Mouse (Mus musculus) liver, embryonic 14.5 days (tissue): ENCODE measurements at regions not wholly inside any gene's neighbourhood (a gene's known extent, or its start where the extent isn't known, plus 50 kb on each side); places are given as distances from the start of the nearest gene placed in this dataset.

Experiments
- CTCF ChIP-seq: IDR thresholded peaks from 2 replicates; pipeline ENCODE4 v1.5.1; 2016; ENCODE audit warnings: antibody characterized with exemption, low read depth, control low read depth
- EP300 ChIP-seq: IDR thresholded peaks from 2 replicates; pipeline ENCODE4 v1.6.1; 2016; ENCODE audit warnings: antibody characterized with exemption, low read depth

- TF ChIP-seq CTCF (no peak), EP300 (no peak)
Observed at GRCm38 (mm10) chr3:45645856-45646450, 267.8 kb downstream of the Pcdh10 start.
